Mouse (Mus musculus) embryonic fibroblast, embryonic 13.5 days (primary cell): ENCODE results near the gene Tmem56.

Source experiments
- CTCF ChIP-seq: IDR thresholded peaks from 2 replicates; pipeline ENCODE4 v1.5.1; 2011; ENCODE audit warnings: mild to moderate bottlenecking, control low read depth, low read length, moderate library complexity, borderline replicate concordance; ENCODE audit not compliant: insufficient read depth
- POLR2A ChIP-seq: IDR thresholded peaks from 2 replicates; pipeline ENCODE4 v1.6.1; 2011; ENCODE audit warnings: low read depth, mild to moderate bottlenecking, control low read depth, low read length, moderate library complexity

DNA sequence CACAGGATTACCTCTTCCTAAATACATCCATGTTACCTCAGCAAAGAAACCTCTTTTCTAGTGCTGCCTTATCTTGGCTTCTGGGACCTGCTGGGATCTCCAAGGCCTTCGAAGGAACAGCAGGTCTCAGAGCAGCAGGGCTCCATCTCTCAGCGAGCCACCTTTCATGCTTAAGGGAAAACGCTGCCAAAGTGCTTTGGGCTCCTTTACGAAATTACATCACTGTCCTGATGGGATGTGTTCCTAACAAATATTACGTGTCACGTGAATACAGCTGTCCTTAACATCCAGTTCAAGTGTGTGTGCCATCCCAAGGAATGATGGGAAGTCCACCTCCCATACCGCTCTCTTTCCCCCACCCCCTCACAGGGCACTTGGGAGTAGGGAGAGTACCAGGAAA lies 22.9 kb downstream of the Tmem56 start:
- TF ChIP-seq CTCF, result no peak
- no peak for TF ChIP-seq POLR2A
